Mouse (Mus musculus) inflammation-experienced regulatory T-cells, adult 6 months (primary cell): Measurements from ENCODE around the gene Syt6. TPM values are rescaled to one million over a fixed set of nuclear protein-coding genes. Genes with fewer than 3 reads are reported as not detected.
"Not testable (repeated sequence)": the region's sequence is repeated elsewhere in the genome, so short reads cannot be mapped to it uniquely, and the experiment has no call there.

Experiments
- ATAC-seq: one replicate; pipeline ENCODE4 v1.8.0; 2017
- polyA plus RNA-seq, 3 experiments: library from polyadenylated mRNA; unstranded; fragments of 100-300 nt; shearing (Covaris generic); gene quantifications; one replicate each; pipeline ENCODE4 v1.2.1; 2017

Gene Syt6
- polyA plus RNA-seq, 3 experiments from 2014 or later: not detected

DNA sequence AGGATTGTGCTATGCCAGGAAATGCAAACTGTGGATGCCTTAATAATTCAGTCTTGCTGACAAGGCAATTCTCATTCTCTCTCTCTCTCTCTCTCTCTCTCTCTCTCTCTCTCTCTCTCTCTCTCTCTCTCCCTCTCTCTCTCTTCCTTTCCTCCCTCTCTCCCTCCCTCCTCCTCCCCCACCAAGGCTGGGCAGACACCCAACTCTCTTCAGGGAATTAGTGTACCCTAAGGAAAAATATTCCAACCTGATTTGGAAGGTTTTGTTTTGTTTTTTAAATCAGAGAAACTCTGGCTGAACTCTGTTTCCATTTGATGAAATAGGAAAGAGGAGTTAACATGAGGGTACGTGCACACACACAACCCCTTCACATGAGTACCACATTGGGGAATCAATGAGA lies 26.5 kb downstream of the Syt6 start:
- no peak for ATAC-seq

DNA sequence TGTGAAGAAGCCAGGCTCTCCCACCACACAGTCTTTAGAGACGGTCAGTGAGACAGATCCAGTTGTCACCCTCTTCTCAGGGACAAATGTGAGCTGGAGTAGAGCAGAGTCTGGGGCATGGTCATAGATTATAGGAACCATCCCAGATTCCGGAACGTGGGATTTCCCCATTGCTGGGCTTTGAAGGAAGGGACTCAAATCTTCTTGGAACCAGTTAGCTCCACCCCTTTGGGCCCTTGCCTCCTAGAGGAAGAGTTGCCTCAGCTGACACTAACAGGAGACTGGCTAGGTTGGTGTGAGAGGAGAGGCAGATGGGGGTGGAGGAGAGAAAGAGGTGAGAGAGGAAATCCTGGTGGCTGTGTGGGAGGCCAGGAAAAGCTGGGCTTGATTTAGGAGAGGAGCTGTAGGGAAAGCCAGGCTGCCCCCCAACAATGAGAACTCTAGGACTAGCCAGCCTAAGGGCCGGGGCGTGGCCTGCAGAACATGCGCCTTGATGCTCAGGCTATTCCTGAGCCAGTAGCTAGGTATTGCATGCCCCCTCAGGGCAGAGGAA lies 31.1 kb downstream of the Syt6 start:
- ATAC-seq: no peak

DNA sequence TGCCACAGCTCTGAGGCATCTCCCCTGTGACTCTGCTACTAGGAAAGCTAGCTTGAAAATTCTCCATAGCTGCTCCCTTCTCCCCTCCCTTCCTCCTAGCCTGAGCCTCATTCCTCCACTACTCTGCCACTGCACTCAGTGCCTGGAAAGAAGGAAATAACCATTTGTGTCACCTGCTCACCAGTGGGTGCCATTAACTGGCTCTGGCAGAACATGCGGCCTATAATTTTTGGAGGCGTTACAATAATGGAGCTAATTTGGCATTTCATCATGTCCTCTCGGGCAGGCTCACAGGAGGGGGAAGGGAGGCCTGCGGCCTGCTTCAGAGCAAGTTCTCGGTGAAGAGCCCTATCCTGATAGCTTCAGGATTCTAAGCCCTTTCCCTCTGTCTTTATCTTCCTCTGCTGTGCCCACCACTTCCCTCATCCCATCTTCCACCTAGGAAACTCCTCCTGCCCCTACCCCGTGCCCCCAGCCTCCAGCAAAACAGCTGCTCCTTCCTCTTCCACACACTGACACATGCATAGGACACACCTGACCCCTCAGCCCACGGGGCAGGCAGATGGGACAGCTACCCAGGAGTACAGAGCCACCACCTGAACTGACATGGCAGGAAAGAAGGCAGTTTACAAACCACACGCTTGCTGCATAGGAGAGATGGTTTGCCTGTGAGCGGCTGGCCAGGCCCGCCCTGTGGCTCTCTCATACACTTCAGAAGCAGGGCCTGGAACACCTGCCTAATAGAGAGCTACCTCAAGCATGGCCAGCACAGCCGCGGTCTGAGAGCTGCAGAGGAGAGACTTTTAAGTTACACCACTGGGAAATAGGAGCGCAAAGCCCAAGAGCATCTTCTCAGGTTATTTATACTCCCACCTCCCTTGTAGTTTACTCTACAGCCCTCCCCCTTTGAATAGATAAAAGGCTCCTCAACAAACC lies 31.9 kb downstream of the Syt6 start:
- no peak for ATAC-seq

DNA sequence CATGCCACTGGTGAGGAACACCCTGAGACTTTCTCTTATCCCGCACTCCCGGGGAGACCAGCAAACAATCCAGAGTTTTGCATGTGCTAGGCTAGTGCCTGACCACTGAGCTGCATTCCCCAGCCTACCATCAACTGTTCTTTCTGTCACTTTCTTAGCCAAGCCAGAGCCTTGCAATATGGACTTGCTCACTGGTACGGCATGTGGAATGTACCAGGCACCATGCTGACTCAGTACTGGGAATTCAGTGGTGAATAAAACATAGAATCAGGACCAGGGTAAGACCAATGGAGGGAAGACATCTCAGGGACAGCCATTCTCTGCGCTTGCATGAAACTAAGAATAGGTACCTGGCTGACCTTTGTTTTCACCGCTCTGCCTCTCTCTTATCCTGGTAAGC lies 35.2 kb downstream of the Syt6 start:
- ATAC-seq: no peak

DNA sequence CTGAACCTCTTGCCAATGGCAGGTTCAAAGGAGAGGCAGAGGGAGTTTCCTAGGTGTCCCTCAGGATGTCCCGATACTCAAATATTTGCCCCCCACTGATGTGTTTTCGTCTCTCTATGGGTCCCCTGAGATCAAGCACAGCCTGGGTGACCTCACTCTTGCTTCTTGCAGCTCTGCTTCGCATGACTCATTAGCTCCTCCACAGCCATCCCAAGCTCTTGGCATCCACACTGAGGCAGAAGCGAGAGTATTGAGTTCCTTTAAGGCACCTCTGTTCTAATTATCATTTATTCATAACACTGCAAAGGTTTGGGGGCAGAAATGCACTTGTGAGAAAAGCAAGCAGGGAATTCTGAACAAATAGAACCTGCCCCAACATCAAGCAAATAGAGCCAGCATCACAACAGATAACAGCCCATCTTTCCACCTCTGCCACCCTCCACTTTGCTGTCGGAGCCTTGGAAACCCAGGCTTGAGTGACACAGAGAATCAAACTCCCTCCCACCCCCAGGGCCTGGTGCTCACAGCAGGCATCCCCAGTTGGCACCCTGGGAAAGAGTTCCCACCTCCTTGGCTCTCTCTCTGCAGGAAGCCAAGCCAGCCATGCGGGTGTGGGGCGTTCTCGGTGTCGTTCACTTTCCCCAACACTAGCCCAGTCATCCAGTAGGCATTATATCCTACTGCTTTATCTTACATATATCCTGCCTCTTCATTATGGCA lies 37.8 kb downstream of the Syt6 start:
- no peak for ATAC-seq

DNA sequence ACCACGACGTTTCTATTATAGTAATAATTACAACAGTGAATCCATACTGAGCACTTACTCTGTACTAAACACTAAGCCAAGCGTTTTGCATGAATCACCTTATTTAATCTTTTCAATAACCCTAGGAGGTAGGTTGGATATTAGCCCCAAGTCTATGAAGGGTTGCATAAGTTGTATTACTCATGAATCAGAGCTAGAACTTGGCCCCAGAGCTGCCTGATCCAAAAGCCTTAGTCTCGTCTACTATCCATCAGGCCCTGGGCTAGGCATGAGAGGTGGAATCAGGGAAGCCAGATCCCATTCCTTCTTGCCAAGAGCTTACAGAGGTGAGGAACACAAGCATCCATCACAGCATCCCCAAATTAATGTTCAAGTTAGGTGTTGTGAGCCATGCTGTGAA lies 40.6 kb downstream of the Syt6 start:
- no peak for ATAC-seq

DNA sequence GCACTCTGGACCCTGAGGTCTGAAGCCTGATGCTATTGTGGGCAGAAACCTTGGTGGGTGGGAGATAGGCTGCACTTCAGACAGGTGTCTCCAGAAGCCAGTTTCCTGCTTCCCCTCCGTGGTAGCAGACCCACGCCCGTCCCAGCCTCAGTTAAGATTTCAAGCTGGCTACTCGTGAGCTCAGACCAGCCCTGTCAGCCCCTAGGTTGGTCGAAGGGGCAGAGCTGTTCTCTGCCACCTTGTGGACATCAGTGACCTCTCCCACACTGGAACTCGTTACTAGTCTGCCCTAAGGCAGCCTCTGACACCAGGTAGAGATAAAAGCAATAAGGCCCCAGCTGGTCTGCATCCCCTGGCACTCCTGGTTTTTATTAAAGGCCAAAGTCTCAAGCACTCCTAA lies 42.0 kb downstream of the Syt6 start:
- no peak for ATAC-seq

DNA sequence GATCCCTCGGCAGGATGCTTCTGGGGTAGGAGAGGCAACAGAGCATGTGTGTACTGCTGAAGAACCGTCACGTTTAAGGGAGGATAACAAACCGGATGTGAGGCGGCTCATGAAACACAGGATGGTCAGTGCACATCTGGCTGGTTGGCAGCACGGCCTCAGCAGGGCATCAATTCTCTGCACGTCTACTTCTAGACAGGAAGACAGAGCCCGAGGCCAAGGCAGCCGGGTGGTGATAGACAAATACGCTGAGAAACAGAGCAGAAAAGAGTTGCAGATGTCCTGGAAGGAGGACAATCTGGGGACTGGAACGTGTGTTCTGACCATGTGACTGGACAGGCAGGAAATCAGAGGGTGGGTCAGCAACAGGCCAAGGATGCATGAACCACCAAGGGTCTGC lies 45.1 kb downstream of the Syt6 start:
- ATAC-seq: no peak

DNA sequence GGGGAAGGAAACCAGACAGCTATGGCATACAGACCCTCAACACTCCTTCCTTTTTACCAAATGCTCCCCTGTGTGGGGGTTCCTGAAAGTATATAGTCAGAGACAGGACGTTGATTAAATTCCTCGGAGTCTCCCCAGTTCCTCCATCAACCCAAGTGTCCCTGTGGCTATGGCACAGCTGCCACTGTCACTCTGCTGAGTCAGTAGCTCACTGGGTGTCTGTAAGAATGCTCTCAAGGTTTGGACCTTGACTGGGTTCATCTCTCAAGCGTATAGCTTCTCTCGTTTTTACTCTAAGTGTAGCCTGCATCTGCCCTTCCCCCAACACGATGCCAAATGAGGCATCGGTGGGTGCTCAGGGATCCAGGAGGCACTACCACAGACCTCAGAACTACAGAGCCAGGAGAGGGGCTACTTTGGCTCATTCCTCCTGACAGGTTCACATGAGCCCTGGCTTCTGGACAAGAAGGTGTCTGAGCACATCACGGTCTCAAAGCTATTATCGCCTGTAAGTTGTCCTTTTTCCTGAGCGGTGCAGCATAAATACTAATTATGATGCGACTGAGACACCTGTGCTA lies 49.0 kb downstream of the Syt6 start:
- ATAC-seq: no peak

DNA sequence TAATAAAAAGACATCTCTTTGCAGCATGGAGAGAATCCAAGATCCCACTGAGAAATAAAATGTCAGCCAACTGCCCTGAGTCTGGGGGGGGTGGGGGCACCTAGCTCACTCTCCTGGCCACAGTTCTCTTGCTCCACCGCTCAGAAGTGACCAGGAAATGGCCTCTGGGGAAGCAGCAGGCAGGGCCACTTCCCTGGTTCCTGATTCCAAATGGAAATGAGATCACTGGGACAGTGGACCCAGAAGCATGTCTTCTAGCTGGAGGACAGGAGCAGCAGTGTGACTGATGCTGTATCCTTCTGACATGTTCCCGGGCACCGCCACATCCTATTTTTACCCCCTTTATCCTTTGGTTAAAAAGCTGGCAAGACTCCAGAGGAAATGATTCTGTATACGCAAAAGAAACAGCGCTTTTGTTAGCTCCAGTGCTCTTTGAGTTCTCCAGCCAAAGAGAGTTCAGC lies 49.6 kb downstream of the Syt6 start:
- ATAC-seq: no peak

DNA sequence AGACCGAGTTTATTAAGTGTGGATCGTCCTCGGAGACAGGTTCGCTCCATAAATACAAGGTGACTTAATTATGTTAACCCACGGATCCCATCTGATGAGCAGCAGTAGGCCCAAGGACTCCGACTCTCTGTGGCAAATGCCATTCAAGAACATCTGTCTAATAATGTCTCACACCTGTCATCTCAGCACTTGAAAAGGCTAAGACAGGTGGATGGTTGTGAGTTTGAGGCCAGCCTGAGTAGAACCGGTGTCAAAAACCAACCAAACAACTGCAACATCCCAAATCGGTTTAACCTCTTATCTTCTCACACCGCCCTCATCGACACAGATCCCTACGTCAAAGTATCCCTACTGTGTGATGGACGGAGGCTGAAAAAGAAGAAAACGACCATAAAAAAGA lies 50.1 kb downstream of the Syt6 start:
- no peak for ATAC-seq

DNA sequence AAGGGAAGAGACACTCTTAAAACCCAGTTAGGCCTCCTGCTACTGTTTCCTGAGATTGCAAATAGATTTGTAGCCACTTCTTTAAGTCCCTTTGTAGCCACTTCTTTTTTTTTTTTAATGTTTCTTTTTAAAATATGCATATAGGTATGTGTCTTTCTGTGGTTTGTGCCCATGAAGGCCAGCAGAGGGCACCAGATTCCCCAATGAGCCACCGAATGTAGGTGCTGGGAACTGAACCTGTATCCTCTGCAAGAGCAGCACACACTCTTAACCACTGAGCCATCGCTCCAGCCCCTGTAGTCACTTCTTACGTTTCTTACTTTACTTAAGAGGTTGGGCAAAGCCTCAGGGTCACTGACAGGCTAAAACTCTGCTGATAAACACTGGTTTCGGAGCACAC lies 51.5 kb downstream of the Syt6 start:
- no peak for ATAC-seq

DNA sequence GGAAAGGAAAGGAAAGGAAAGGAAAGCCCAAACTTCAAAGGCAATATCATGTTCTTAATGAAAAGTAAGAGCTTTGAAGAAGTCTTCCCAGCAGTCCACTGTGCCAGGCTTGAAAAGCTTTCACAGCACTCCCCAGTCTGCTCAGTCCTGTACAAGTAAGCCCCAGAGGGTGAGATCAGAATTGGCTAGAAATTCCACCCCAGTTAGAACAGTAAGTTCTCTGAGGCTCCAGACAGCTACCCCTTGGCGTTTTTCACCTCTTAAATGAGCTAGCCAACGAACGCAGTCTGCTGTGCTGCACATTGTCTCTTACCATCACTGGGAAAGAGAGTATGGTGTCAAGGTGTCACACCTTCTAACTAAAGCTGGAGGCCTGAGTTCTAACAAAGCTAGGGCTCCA lies 52.6 kb downstream of the Syt6 start:
- ATAC-seq: no peak

DNA sequence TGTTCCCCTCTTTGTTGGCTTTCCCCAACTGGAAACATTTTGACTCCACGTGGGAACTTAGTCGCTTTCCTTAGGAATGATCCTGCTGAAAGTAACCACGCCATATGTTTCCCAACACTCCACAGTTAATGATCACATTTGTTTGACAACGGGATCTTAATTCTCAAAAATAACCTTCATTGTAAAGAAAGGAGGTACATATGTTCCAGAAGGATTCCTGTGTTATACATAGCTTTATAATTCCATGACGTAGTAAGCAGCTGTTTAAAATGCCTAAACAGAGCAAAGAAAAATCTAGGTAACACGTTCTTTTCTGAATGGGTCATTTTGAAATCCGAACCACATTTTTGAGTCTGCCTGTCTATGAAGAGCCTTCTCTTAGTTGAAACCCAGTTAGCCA lies 58.1 kb downstream of the Syt6 start:
- ATAC-seq: no peak

DNA sequence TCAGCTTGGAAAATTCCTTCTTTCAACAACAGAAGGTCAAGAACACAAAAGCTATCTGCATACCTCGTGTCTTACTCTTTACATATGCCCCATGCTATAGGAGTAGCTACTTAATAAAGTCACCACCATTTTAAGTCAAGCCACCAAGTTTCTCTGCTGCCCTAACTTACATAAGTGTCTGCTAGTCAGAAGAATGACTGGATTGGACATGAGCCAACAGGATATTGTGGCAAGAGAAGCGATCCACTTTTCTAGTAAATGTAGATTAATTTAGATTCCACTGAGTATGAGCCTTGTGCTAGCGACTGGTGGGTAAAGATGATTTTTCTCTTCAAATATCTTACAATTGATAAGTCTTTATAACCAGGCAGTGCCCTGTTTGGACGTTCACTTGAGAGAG lies 58.8 kb downstream of the Syt6 start:
- no peak for ATAC-seq

DNA sequence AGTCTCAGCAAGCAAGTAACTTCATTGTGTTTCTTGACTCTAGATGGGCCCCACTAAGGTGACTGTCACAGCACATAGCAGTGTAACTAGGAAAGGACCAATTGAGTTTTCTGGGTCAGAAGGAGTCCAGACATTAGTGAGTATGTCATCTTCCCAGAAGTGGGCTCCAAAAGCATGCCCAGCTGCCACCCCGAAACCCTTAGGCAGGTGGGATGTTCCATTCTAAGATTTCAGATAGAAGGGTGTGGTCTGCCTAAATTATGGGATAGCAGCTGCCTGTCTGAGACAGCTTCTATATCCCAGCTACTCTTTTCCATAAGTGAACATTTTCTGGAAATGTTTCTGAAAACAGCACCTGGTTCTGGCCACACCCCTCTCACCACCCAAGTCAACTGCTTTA lies 59.2 kb downstream of the Syt6 start:
- no peak for ATAC-seq

DNA sequence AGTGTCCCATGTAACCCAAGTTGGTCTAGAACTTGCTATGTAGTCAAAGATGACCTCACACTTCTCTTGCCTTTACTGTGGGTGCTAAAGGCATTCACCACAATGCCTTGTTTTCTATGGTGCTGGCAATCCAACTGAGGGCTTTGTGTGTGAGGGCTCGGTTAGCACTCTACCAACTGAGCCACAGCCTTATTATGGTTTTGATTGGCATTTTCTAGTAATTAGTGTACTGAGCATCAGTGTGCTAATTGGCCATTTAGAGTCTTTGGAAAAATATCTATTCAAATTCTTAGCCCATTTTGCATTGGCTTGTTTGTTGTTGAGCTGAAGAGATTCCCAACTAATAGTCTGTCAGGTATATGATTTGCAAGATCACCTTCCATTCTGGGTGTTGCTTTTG lies 62.6 kb downstream of the Syt6 start:
- no peak for ATAC-seq

DNA sequence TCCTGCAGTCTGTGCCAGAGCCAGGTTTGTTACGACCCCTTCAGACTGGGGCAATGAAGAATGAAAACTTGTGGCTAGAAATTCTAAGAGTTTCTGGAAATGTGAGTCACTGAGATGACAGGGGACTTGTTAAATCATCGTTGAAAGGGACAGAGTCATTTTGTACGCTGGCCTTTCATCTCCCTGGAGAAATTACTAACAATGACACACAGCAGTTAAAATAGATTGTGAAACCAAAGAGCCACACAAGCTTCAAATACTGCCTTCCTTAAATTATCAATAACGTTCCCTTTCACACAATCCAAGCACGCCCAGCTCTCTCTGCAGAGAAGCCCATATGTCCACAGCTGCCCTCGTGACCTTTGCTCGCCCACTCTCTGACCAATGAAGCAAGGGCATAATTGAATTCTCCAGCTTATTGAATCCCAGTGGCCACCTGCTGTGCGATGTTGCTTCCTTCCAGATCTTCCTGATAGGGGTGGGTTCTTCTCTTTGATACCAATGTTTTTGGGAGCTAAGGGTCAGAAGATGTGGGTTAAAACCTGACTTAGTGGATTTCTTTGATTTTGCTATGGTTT lies 65.3 kb downstream of the Syt6 start:
- no peak for ATAC-seq

DNA sequence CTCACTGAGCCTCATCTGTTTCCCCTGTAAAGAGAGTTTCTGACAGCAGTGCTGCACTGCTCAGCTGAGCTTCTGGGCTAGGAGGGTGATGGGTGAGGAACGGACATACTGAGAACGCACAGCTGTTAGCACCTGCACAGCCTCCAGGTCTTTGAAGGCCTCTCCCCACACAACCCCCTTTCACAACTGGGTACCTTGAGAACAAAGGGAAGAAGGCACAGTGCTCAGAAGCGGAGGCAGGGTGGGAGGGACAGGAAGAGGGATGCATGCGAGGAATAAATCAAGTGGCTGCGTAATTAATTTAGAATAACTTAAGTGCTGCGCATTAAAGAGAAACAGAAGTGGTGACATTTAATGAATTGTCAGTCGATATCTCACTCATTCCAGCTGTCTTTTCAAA lies 66.3 kb downstream of the Syt6 start:
- ATAC-seq: no peak

DNA sequence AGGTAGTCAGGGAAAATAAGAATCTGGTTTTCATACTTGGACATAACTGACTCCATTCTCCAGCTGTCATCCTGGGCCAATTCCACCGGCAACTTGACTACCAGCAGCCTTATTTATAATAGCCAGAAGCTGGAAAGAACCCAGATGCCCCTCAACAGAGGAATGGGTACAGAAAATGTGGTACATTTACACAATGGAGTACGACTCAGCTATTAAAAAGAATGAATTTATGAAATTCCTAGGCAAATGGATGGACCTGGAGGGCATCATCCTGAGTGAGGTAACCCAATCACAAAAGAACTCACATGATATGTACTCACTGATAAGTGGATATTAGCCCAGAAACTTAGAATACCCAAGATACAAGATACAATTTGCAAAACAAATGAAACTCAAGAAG lies 70.9 kb downstream of the Syt6 start, which contains the start of gene Atg4a-ps:
TSS of gene Atg4a-ps (minus strand) at position 101 of the 400 bp plus-strand sequence.
- ATAC-seq: not testable (repeated sequence)

DNA sequence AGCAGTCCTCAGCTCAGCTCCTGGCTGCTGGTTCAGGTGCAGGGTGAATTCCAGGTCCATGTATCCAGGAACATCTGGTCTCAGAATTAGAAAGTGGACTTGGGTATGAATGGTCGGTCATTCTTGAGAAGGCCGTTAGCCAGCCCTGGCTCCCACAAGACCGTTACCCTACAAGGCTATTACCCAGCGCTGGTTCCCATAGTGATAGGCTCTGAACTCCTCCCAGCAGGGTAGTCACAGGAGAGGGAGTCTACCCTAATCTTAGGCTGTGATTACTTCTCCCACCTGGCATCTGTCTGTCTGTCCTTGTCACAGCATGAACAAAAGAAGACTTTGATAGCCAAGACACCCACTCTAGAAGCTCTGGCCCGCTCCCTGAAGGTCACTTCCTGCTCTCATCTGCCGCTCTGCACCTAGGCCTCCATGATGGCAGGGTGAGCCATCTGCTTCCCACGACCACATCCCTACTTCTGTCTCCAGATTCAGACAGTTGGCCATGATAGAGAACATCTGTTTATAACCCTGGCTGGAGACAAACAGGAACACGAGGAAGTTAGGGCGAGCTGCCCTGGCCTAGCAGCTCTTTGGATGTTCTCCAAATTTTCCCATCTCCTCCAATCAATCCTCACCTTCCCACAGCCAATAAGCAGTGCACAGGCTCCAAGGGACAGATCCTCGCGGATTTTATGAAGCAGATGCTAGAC lies 72.3 kb downstream of the Syt6 start:
- ATAC-seq: no peak

DNA sequence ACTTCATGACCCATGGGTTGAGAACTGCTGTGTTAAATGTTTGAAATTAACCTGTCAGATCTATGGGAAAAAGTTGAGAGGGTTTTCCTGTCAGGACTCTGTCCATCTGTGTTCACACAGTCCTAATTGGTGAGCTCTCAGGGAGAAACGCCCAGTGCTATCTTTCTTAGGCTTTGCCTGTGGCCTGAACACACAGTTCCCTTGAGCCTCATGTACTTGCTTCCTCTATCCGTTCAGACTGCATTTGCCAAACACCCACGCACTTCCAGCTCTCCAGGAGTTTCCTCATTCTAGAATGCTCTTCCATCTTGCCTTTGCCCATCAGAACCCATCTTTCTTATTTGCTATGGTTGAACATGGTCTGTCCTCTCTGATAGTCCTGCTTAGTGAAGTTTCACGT lies 73.5 kb downstream of the Syt6 start:
- ATAC-seq: no peak
